Mouse (Mus musculus): ENCODE data around the gene Poc1a.

Poc1a gene

GRCm38 (mm10) chr9:106265358-106266075 lies 15.3 kb upstream of the Poc1a start:
- peak; percentile 49 to 56 for DNase-seq

- no peak for DNase-seq
Measured at GRCm38 (mm10) chr9:106266936-106267657, 13.8 kb upstream of the Poc1a start.

GRCm38 (mm10) chr9:106268421-106268820 lies 12.4 kb upstream of the Poc1a start:
- no peak for DNase-seq

- no peak for DNase-seq
Measured at GRCm38 (mm10) chr9:106269076-106269788, 11.6 kb upstream of the Poc1a start.

- no peak for DNase-seq
Measured at GRCm38 (mm10) chr9:106269879-106270278, 11.0 kb upstream of the Poc1a start.

GRCm38 (mm10) chr9:106270656-106271055 lies 10.2 kb upstream of the Poc1a start:
- no peak for DNase-seq

- no peak for DNase-seq
Measured at GRCm38 (mm10) chr9:106272288-106272687, 8.6 kb upstream of the Poc1a start.

GRCm38 (mm10) chr9:106273276-106273675 lies 7.6 kb upstream of the Poc1a start:
- DNase-seq = no peak

GRCm38 (mm10) chr9:106273791-106274190 lies 7.1 kb upstream of the Poc1a start:
- DNase-seq = no peak

GRCm38 (mm10) chr9:106274652-106275180 lies 6.1 kb upstream of the Poc1a start:
- no peak for DNase-seq

GRCm38 (mm10) chr9:106275806-106276205 lies 5.1 kb upstream of the Poc1a start:
- DNase-seq = no peak

GRCm38 (mm10) chr9:106280386-106280785 lies 475 bp upstream of the Poc1a start:
- peak; percentile 78 to 80 for DNase-seq

GRCm38 (mm10) chr9:106282024-106282423 lies 1.2 kb downstream of the Poc1a start:
- no peak for DNase-seq

- no peak for DNase-seq
Measured at GRCm38 (mm10) chr9:106287165-106287564, 6.3 kb downstream of the Poc1a start.

- DNase-seq = peak; percentile 80 to 81
Measured at GRCm38 (mm10) chr9:106288864-106289263, 8.0 kb downstream of the Poc1a start.

- no peak for DNase-seq
Measured at GRCm38 (mm10) chr9:106289841-106290240, 9.0 kb downstream of the Poc1a start.

- peak; percentile 48 to 58 for DNase-seq
Measured at GRCm38 (mm10) chr9:106290636-106291122, 9.8 kb downstream of the Poc1a start.

- no peak for DNase-seq
Measured at GRCm38 (mm10) chr9:106293569-106294156, 12.8 kb downstream of the Poc1a start.

GRCm38 (mm10) chr9:106296637-106297174 lies 15.8 kb downstream of the Poc1a start:
- DNase-seq = no peak

- no peak for DNase-seq
Measured at GRCm38 (mm10) chr9:106300176-106300803, 19.4 kb downstream of the Poc1a start.

GRCm38 (mm10) chr9:106300949-106301348 lies 20.1 kb downstream of the Poc1a start:
- no peak for DNase-seq

All from lung, postnatal 4 days (tissue).